Mouse (Mus musculus) adrenal gland, postnatal 4 days (tissue): ENCODE measurements at regions not wholly inside any gene's neighbourhood (a gene's known extent, or its start where the extent isn't known, plus 50 kb on each side); places are given as distances from the start of the nearest gene placed in this dataset.
"Not testable (repeated sequence)": the region's sequence is repeated elsewhere in the genome, so short reads cannot be mapped to it uniquely, and the experiment has no call there.

Source experiments
- DNase-seq, 2 experiments: peaks; one replicate each; pipeline ENCODE4 v3.0.0; 2021 to 2022; ENCODE audit warnings: low spot score in 2 of 2, mixed read lengths in 2 of 2

- no peak for DNase-seq
Measured at GRCm38 (mm10) chr8:8984159-8984828, 294.0 kb upstream of the Arglu1 start.

DNA sequence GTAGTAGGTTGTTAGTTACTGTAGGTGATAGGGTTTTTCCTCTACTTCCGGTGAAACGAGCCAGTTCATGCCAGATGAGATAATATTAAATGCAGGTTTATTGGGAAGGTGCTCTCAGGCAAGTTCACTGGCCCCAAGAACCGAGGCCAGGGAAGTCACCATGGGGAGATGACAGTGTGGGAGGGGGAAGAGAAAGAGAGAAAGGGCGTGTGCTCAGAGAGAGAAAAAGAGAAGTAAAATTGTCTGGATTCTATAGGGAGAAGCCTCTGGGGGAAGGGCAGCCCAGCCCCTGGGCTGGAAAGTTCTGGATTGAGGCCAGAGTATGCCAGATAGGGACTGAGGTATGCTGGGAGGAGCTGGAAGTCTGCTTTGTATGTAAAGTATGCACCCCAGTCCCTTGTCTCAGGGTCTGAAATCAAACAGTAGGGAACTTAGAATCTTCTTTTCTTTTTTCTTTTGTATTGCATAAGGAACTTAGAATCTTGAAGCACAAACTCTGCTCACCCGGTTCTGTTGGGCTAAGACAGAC, 292.9 kb upstream of the Arglu1 start:
- DNase-seq: no peak

- DNase-seq: no peak
Measured at GRCm38 (mm10) chr8:8978969-8979368, 288.6 kb upstream of the Arglu1 start.

GRCm38 (mm10) chr8:8973769-8974168, 283.4 kb upstream of the Arglu1 start:
- no peak for DNase-seq

DNA sequence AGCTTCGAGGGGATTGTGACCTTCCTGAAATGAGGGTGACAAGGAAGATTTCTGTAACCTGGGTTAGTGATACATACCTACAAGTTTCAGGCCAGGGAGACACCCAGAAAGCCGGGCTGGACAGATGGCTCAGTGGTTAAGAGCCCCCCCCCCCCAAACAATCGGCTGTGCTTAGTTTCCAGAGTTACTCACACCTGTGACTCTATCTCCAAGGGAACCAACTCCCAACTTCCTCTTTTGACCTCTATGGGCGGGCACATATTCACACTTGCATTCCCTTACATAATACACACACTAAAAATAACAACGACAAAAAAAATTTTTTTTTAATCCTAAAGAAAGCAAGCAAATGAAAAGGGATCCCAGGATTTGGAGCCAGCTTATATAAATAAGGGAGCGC, 283.0 kb upstream of the Arglu1 start:
- DNase-seq: no peak

- DNase-seq: no peak
Measured at GRCm38 (mm10) chr8:8970776-8971175, 280.5 kb upstream of the Arglu1 start.

GRCm38 (mm10) chr8:8970346-8970745, 280.0 kb upstream of the Arglu1 start:
- DNase-seq: no peak

DNA sequence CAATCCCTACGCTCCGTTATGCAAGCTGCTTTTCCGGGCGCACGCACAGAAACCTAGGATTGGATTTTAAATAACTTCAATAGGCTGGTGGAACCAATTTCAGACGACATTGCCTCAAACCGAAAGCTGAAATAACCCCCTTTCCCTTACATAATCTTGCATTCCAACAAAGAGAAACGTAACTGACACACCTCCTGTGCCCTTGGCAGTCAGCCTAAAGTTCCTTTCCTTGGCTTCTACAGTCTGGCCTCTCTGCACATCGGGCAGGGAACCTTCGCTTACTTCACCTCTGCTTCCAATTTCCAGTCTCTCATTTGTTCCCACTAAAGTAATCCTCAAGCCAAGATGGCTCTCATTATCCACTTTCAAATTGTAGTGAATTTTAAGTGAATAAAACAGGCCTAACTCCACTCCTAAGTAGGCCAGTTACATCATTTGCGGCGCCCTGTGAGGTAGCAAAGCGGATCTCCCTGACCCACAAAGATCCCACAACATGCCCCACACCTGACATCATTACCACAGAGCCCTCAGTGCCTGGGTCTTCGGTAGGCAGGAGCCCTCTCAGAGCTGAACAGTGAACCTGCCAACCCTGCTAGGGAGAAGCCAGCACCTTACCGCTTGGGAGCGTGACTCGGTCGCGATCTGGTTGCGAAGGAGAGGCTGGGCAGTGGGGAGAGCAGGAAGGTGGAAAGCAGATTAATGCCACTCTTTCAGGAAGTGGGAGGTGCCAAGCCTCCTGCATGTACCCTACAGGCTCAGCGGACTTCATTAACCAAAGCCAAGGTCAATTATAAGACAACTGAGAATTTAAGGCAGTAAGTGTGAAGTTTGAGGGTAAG, 279.0 kb upstream of the Arglu1 start:
- no peak for DNase-seq

- no peak for DNase-seq
Measured at GRCm38 (mm10) chr8:8966658-8967048, 276.3 kb upstream of the Arglu1 start.

DNA sequence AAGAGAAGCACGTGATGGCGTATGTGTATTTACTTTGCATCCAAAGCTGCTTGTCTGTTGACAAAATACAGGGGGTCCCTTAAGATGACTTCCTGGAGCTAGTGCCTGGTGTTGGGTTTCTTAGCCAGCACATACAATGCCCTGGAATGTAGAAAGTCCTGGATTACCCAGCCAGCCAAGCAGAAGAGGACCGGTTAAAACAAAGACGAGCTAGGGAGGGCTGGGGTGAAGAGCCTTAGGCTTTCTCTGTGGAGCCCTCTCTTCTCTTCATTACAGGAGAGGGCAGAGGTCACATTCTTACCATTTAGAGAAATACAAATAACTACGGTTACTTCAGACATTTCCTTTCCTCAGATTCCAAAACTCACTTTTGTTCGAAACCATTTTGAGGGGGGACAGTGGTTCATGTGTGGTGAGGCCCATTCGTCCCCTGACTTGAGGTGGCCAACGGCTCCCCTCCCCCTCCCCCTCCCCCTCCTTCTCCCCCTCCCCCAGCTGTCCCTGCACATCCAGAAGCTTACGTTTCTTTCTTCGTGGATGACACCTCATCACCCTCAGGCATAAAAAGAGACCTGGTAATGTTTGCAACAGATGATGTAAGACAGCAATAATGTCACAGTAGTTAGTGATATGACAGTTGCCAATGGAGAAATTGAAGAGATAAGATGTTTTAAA, 275.8 kb upstream of the Arglu1 start:
- DNase-seq: no peak

- DNase-seq: no peak
Measured at GRCm38 (mm10) chr8:8960221-8960620, 269.9 kb upstream of the Arglu1 start.

GRCm38 (mm10) chr8:8959787-8960093, 269.4 kb upstream of the Arglu1 start:
- no peak for DNase-seq

GRCm38 (mm10) chr8:8959021-8959786, 268.9 kb upstream of the Arglu1 start:
- DNase-seq: no peak

GRCm38 (mm10) chr8:8958140-8958539, 267.8 kb upstream of the Arglu1 start:
- not testable (repeated sequence) for DNase-seq

DNA sequence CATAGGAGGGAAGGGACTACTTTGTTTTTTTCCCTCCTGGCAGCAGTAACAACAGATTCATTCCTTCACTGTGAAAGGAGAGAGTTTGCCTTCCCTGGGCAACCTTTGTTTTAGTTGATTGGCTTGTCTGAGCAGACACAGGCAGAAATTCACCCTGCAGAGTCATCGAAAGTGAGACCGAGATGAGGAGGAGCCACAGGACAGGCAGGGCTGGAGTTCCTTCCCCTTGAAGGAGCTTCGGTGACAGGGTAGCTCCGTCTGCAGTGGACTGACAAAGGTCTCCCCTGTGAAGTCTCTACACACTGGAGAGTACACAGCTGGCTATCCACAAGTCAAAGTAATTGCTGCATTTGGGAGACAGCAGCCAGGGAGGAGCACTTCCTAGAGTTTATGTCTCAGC, 261.9 kb upstream of the Arglu1 start:
- no peak for DNase-seq

DNA sequence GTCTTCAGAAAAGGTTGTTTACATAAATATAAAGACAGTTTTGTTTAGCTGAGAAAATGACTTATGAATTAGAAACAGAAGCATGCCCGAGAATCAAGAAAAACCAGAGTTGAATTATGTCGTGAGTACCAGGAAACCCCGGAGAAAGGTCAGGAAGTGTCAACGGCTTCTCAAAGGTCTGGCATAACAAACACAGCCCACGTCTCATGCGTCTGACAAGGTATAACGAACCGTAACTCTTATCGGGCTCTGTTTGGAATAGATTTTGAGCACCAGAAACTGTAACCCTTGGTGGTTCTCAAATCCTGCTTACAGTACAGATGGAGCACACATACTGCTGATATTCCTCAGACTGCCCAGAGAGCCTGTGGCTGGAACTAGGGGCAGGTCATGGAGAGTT, 260.9 kb upstream of the Arglu1 start:
- no peak for DNase-seq

GRCm38 (mm10) chr8:8947516-8948161, 257.3 kb upstream of the Arglu1 start:
- DNase-seq: no peak

GRCm38 (mm10) chr8:8942991-8943390, 252.7 kb upstream of the Arglu1 start:
- DNase-seq: no peak

GRCm38 (mm10) chr8:8940899-8941298, 250.6 kb upstream of the Arglu1 start:
- DNase-seq: no peak

GRCm38 (mm10) chr8:8938536-8938935, 248.2 kb upstream of the Arglu1 start:
- no peak for DNase-seq

- DNase-seq: no peak
Measured at GRCm38 (mm10) chr8:8932466-8932865, 242.1 kb upstream of the Arglu1 start.
